Mouse (Mus musculus): ENCODE data around the gene Galnt9. TPM values are rescaled to one million over a fixed set of nuclear protein-coding genes. Genes with fewer than 3 reads are reported as not detected.

Galnt9 gene
- polyA plus RNA-seq, 1 experiment from 2014 or later: 15.5 TPM

- Histone ChIP-seq H3K4me3 (replicated peaks; ENCODE audit: low read length) (no peak overlapping the region), H3K9ac (replicated peaks; ENCODE audit: low read depth, low read length) (no peak overlapping the region), H3K36me3 (ENCODE audit: control insufficient read depth, insufficient read depth) (no peaks in the 10 kb centered on the region), H3K27me3 (replicated peaks; ENCODE audit: control insufficient read depth, insufficient read depth, low read length) (no peaks in the 10 kb centered on the region), H3K9me3 (ENCODE audit: control insufficient read depth, low read length) (no peaks in the 10 kb centered on the region), H3K4me1 (replicated peaks; ENCODE audit: control insufficient read depth, insufficient read depth, low read length) (no peaks in the 10 kb centered on the region), H3K4me2 (ENCODE audit: low read length) (no peak overlapping the region), H3K27ac (ENCODE audit: low read length) (no peak overlapping the region)
- 77% methylated on average over 2 of the region's 2 CpGs for WGBS
- no peak for ATAC-seq
Measured at GRCm38 (mm10) chr5:110629525-110630120, 85.5 kb downstream of the Galnt9 start.

- no peak overlapping the region for H3K4me2 ChIP-seq (ENCODE audit: low read length)
- H3K27me3 ChIP-seq (replicated peaks; ENCODE audit: control insufficient read depth, insufficient read depth, low read length): no peaks in the 10 kb centered on the region
- H3K36me3 ChIP-seq (ENCODE audit: control insufficient read depth, insufficient read depth): no peaks in the 10 kb centered on the region
- 45% methylated on average over 6 of the region's 6 CpGs for WGBS
- H3K9me3 ChIP-seq (ENCODE audit: control insufficient read depth, low read length): no peaks in the 10 kb centered on the region
- peak; percentile 36; the same call in 1 of the 2 replicates for ATAC-seq
- H3K9ac ChIP-seq (replicated peaks; ENCODE audit: low read depth, low read length): no peak overlapping the region
- H3K4me1 ChIP-seq (replicated peaks; ENCODE audit: control insufficient read depth, insufficient read depth, low read length): no peaks in the 10 kb centered on the region
- H3K4me3 ChIP-seq (replicated peaks; ENCODE audit: low read length): no peak overlapping the region
- H3K27ac ChIP-seq (ENCODE audit: low read length): no peak overlapping the region
Measured at GRCm38 (mm10) chr5:110635951-110636707, 92.0 kb downstream of the Galnt9 start.

- no peaks in the 10 kb centered on the region for H3K9me3 ChIP-seq (ENCODE audit: control insufficient read depth, low read length)
- ATAC-seq: no peak
- no peak overlapping the region for H3K27ac ChIP-seq (ENCODE audit: low read length)
- H3K4me3 ChIP-seq (replicated peaks; ENCODE audit: low read length): no peak overlapping the region
- H3K4me1 ChIP-seq (replicated peaks; ENCODE audit: control insufficient read depth, insufficient read depth, low read length): no peaks in the 10 kb centered on the region
- no peaks in the 10 kb centered on the region for H3K36me3 ChIP-seq (ENCODE audit: control insufficient read depth, insufficient read depth)
- H3K4me2 ChIP-seq (ENCODE audit: low read length): no peak overlapping the region
- no peaks in the 10 kb centered on the region for H3K27me3 ChIP-seq (replicated peaks; ENCODE audit: control insufficient read depth, insufficient read depth, low read length)
- no peak overlapping the region for H3K9ac ChIP-seq (replicated peaks; ENCODE audit: low read depth, low read length)
- 79% methylated on average over 7 of the region's 7 CpGs for WGBS
Measured at GRCm38 (mm10) chr5:110638306-110639074, 94.3 kb downstream of the Galnt9 start.

GRCm38 (mm10) chr5:110639459-110639858, 95.3 kb downstream of the Galnt9 start:
- H3K27ac ChIP-seq (ENCODE audit: low read length): no peak overlapping the region
- no peaks in the 10 kb centered on the region for H3K27me3 ChIP-seq (replicated peaks; ENCODE audit: control insufficient read depth, insufficient read depth, low read length)
- no peaks in the 10 kb centered on the region for H3K36me3 ChIP-seq (ENCODE audit: control insufficient read depth, insufficient read depth)
- H3K4me3 ChIP-seq (replicated peaks; ENCODE audit: low read length): no peak overlapping the region
- no peaks in the 10 kb centered on the region for H3K4me1 ChIP-seq (replicated peaks; ENCODE audit: control insufficient read depth, insufficient read depth, low read length)
- 25% methylated on average over 12 of the region's 12 CpGs for WGBS
- ATAC-seq: no peak
- H3K4me2 ChIP-seq (ENCODE audit: low read length): no peak overlapping the region
- H3K9ac ChIP-seq (replicated peaks; ENCODE audit: low read depth, low read length): no peak overlapping the region
- no peaks in the 10 kb centered on the region for H3K9me3 ChIP-seq (ENCODE audit: control insufficient read depth, low read length)

GRCm38 (mm10) chr5:110646377-110646776, 102.2 kb downstream of the Galnt9 start:
- H3K9me3 ChIP-seq (ENCODE audit: control insufficient read depth, low read length): no peaks in the 10 kb centered on the region
- H3K4me3 ChIP-seq (replicated peaks; ENCODE audit: low read length): no peak overlapping the region
- H3K4me1 ChIP-seq (replicated peaks; ENCODE audit: control insufficient read depth, insufficient read depth, low read length): no peaks in the 10 kb centered on the region
- no peak overlapping the region for H3K9ac ChIP-seq (replicated peaks; ENCODE audit: low read depth, low read length)
- no peak overlapping the region for H3K4me2 ChIP-seq (ENCODE audit: low read length)
- no peak overlapping the region for H3K27ac ChIP-seq (ENCODE audit: low read length)
- no peak for ATAC-seq
- no peaks in the 10 kb centered on the region for H3K27me3 ChIP-seq (replicated peaks; ENCODE audit: control insufficient read depth, insufficient read depth, low read length)
- peaks cover 19% of the 10 kb centered on the region for H3K36me3 ChIP-seq (ENCODE audit: control insufficient read depth, insufficient read depth)

GRCm38 (mm10) chr5:110652719-110653648, 108.8 kb downstream of the Galnt9 start, which contains the start of the genes Noc4l and Ddx51:
Gene Noc4l (minus strand): TSS chr5:110653417.
Gene Ddx51 (plus strand): TSS chr5:110653451.
- under 1% methylated on average over 91 of the region's 91 CpGs for WGBS
- Histone ChIP-seq H3K4me3 (replicated peaks; ENCODE audit: low read length) (peak within 1 kb of the TSS; percentile 99), H3K36me3 (ENCODE audit: control insufficient read depth, insufficient read depth) (peaks cover 31% of the 10 kb centered on the region), H3K4me1 (replicated peaks; ENCODE audit: control insufficient read depth, insufficient read depth, low read length) (peaks cover 14% of the 10 kb centered on the region), H3K27ac (ENCODE audit: low read length) (peak within 1 kb of the TSS; percentile 47; the same call in 1 of the 2 replicates), H3K9ac (replicated peaks; ENCODE audit: low read depth, low read length) (peak within 1 kb of the TSS; percentile 86), H3K9me3 (ENCODE audit: control insufficient read depth, low read length) (no peaks in the 10 kb centered on the region), H3K4me2 (ENCODE audit: low read length) (peak within 1 kb of the TSS; percentile 93), H3K27me3 (replicated peaks; ENCODE audit: control insufficient read depth, insufficient read depth, low read length) (no peaks in the 10 kb centered on the region)
- peak; percentile 79 for ATAC-seq

GRCm38 (mm10) chr5:110653686-110654085, 109.5 kb downstream of the Galnt9 start:
- Histone ChIP-seq H3K4me2 (ENCODE audit: low read length) (peak overlapping the region; percentile 79), H3K27me3 (replicated peaks; ENCODE audit: control insufficient read depth, insufficient read depth, low read length) (no peaks in the 10 kb centered on the region), H3K9ac (replicated peaks; ENCODE audit: low read depth, low read length) (peak overlapping the region; percentile 86), H3K36me3 (ENCODE audit: control insufficient read depth, insufficient read depth) (peaks cover 30% of the 10 kb centered on the region), H3K9me3 (ENCODE audit: control insufficient read depth, low read length) (no peaks in the 10 kb centered on the region), H3K27ac (ENCODE audit: low read length) (peak overlapping the region; percentile 47; the same call in 1 of the 2 replicates), H3K4me3 (replicated peaks; ENCODE audit: low read length) (peak overlapping the region; percentile 99), H3K4me1 (replicated peaks; ENCODE audit: control insufficient read depth, insufficient read depth, low read length) (peaks cover 14% of the 10 kb centered on the region)
- ATAC-seq: peak; percentile 59
- WGBS: under 1% methylated on average over 37 of the region's 37 CpGs

GRCm38 (mm10) chr5:110659682-110660081, 115.5 kb downstream of the Galnt9 start:
- H3K36me3 ChIP-seq (ENCODE audit: control insufficient read depth, insufficient read depth): peaks cover 39% of the 10 kb centered on the region
- H3K9me3 ChIP-seq (ENCODE audit: control insufficient read depth, low read length): no peaks in the 10 kb centered on the region
- no peak overlapping the region for H3K27ac ChIP-seq (ENCODE audit: low read length)
- no peak for ATAC-seq
- no peak overlapping the region for H3K4me3 ChIP-seq (replicated peaks; ENCODE audit: low read length)
- no peaks in the 10 kb centered on the region for H3K4me1 ChIP-seq (replicated peaks; ENCODE audit: control insufficient read depth, insufficient read depth, low read length)
- no peaks in the 10 kb centered on the region for H3K27me3 ChIP-seq (replicated peaks; ENCODE audit: control insufficient read depth, insufficient read depth, low read length)
- H3K4me2 ChIP-seq (ENCODE audit: low read length): no peak overlapping the region
- no peak overlapping the region for H3K9ac ChIP-seq (replicated peaks; ENCODE audit: low read depth, low read length)

All from forebrain, embryonic 16.5 days (tissue).